Mouse (Mus musculus): Measurements from ENCODE around the gene Cbfb. TPM values are rescaled to one million over a fixed set of nuclear protein-coding genes. Genes with fewer than 3 reads are reported as not detected.
A peak's percentile ranks its signal among the peaks of the same experiment; 100 is the strongest.
"Not testable (repeated sequence)": the region's sequence is repeated elsewhere in the genome, so short reads cannot be mapped to it uniquely, and the experiment has no call there.

The Cbfb gene
- polyA plus RNA-seq, 1 experiment: 15.1 TPM

- no peak overlapping the region for H3K4me3 ChIP-seq (replicated peaks; ENCODE audit: insufficient read depth, low read depth, low read length)
- DNase-seq: no peak
- H3K27ac ChIP-seq (ENCODE audit: insufficient read depth, low read length): no peak overlapping the region
- 79% methylated on average over 7 of the region's 7 CpGs for WGBS
- no peaks in the 10 kb centered on the region for H3K27me3 ChIP-seq (ENCODE audit: control insufficient read depth, insufficient read depth, low read length)
- no peaks in the 10 kb centered on the region for H3K4me1 ChIP-seq (ENCODE audit: control insufficient read depth, insufficient read depth, low read length)
- TF ChIP-seq POLR2A (IDR thresholded peaks at IDR 0.05; ENCODE audit: borderline replicate concordance, insufficient read depth, low read length) (no peak), CTCF (IDR thresholded peaks at IDR 0.05; ENCODE audit: borderline replicate concordance, insufficient read depth, low read depth, low read length) (no peak)
Measured at GRCm38 (mm10) chr8:105223850-105224249, 53.4 kb downstream of the Cbfb start.

GRCm38 (mm10) chr8:105224413-105225271, 54.2 kb downstream of the Cbfb start, which contains the start of gene D230025D16Rik:
Gene D230025D16Rik (plus strand): TSS chr8:105225145.
- H3K27me3 ChIP-seq (ENCODE audit: control insufficient read depth, insufficient read depth, low read length): no peaks in the 10 kb centered on the region
- DNase-seq: peak; percentile 92 to 96
- peak within 1 kb of the TSS; percentile 26 for H3K27ac ChIP-seq (ENCODE audit: insufficient read depth, low read length)
- TF ChIP-seq CTCF (IDR thresholded peaks at IDR 0.05; ENCODE audit: borderline replicate concordance, insufficient read depth, low read depth, low read length): no peak
- TF ChIP-seq POLR2A (IDR thresholded peaks at IDR 0.05; ENCODE audit: borderline replicate concordance, insufficient read depth, low read length): peak; percentile 99
- 2% methylated on average over 34 of the region's 34 CpGs for WGBS
- H3K4me3 ChIP-seq (replicated peaks; ENCODE audit: insufficient read depth, low read depth, low read length): peak within 1 kb of the TSS; percentile 78
- H3K4me1 ChIP-seq (ENCODE audit: control insufficient read depth, insufficient read depth, low read length): no peaks in the 10 kb centered on the region

- under 1% methylated on average over 27 of the region's 27 CpGs for WGBS
- peak overlapping the region; percentile 21; the same call in 1 of the 2 replicates for H3K27ac ChIP-seq (ENCODE audit: insufficient read depth, low read length)
- H3K27me3 ChIP-seq (ENCODE audit: control insufficient read depth, insufficient read depth, low read length): no peaks in the 10 kb centered on the region
- no peaks in the 10 kb centered on the region for H3K4me1 ChIP-seq (ENCODE audit: control insufficient read depth, insufficient read depth, low read length)
- no peak for DNase-seq
- TF ChIP-seq CTCF (IDR thresholded peaks at IDR 0.05; ENCODE audit: borderline replicate concordance, insufficient read depth, low read depth, low read length): no peak
- no peak for TF ChIP-seq POLR2A (IDR thresholded peaks at IDR 0.05; ENCODE audit: borderline replicate concordance, insufficient read depth, low read length)
- peak overlapping the region; percentile 78 for H3K4me3 ChIP-seq (replicated peaks; ENCODE audit: insufficient read depth, low read depth, low read length)
Measured at GRCm38 (mm10) chr8:105225272-105225593, 54.8 kb downstream of the Cbfb start.

- TF ChIP-seq POLR2A (IDR thresholded peaks at IDR 0.05; ENCODE audit: borderline replicate concordance, insufficient read depth, low read length) (no peak), CTCF (IDR thresholded peaks at IDR 0.05; ENCODE audit: borderline replicate concordance, insufficient read depth, low read depth, low read length) (no peak)
- 25% methylated on average over 6 of the region's 6 CpGs for WGBS
- Histone ChIP-seq H3K27ac (ENCODE audit: insufficient read depth, low read length) (no peak overlapping the region), H3K4me3 (replicated peaks; ENCODE audit: insufficient read depth, low read depth, low read length) (peak overlapping the region; percentile 78), H3K4me1 (ENCODE audit: control insufficient read depth, insufficient read depth, low read length) (no peaks in the 10 kb centered on the region), H3K27me3 (ENCODE audit: control insufficient read depth, insufficient read depth, low read length) (no peaks in the 10 kb centered on the region)
- DNase-seq: no peak
Measured at GRCm38 (mm10) chr8:105225917-105226316, 55.4 kb downstream of the Cbfb start.

GRCm38 (mm10) chr8:105231503-105232320, 61.2 kb downstream of the Cbfb start:
- H3K27me3 ChIP-seq (ENCODE audit: control insufficient read depth, insufficient read depth, low read length): no peaks in the 10 kb centered on the region
- H3K27ac ChIP-seq (ENCODE audit: insufficient read depth, low read length): no peak overlapping the region
- TF ChIP-seq CTCF (IDR thresholded peaks at IDR 0.05; ENCODE audit: borderline replicate concordance, insufficient read depth, low read depth, low read length) (no peak), POLR2A (IDR thresholded peaks at IDR 0.05; ENCODE audit: borderline replicate concordance, insufficient read depth, low read length) (no peak)
- whole genome bisulfite sequencing: 83% methylated on average over 12 of the region's 12 CpGs
- no peaks in the 10 kb centered on the region for H3K4me1 ChIP-seq (ENCODE audit: control insufficient read depth, insufficient read depth, low read length)
- no peak for DNase-seq
- H3K4me3 ChIP-seq (replicated peaks; ENCODE audit: insufficient read depth, low read depth, low read length): no peak overlapping the region

- 93% methylated on average over 4 of the region's 4 CpGs for WGBS
- H3K4me1 ChIP-seq (ENCODE audit: control insufficient read depth, insufficient read depth, low read length); H3K27ac ChIP-seq (ENCODE audit: insufficient read depth, low read length); H3K27me3 ChIP-seq (ENCODE audit: control insufficient read depth, insufficient read depth, low read length); DNase-seq; H3K4me3 ChIP-seq (replicated peaks; ENCODE audit: insufficient read depth, low read depth, low read length): not testable (repeated sequence)
Measured at GRCm38 (mm10) chr8:105232321-105232693, 61.8 kb downstream of the Cbfb start.

- DNase-seq: no peak
- TF ChIP-seq POLR2A (IDR thresholded peaks at IDR 0.05; ENCODE audit: borderline replicate concordance, insufficient read depth, low read length) (no peak), CTCF (IDR thresholded peaks at IDR 0.05; ENCODE audit: borderline replicate concordance, insufficient read depth, low read depth, low read length) (no peak)
- H3K27ac ChIP-seq (ENCODE audit: insufficient read depth, low read length): no peak overlapping the region
- H3K4me3 ChIP-seq (replicated peaks; ENCODE audit: insufficient read depth, low read depth, low read length): no peak overlapping the region
- WGBS: 82% methylated on average over 1 of the region's 1 CpGs
- no peaks in the 10 kb centered on the region for H3K27me3 ChIP-seq (ENCODE audit: control insufficient read depth, insufficient read depth, low read length)
- no peaks in the 10 kb centered on the region for H3K4me1 ChIP-seq (ENCODE audit: control insufficient read depth, insufficient read depth, low read length)
Measured at GRCm38 (mm10) chr8:105233126-105233935, 62.9 kb downstream of the Cbfb start.

Measured in cerebellum, adult 2 months (tissue).